Mouse (Mus musculus) embryonic facial prominence, embryonic 11.5 days (tissue): Measurements from ENCODE around the gene Zfp583. TPM values are rescaled to one million over a fixed set of nuclear protein-coding genes. Genes with fewer than 3 reads are reported as not detected.
"Not testable (repeated sequence)": the region's sequence is repeated elsewhere in the genome, so short reads cannot be mapped to it uniquely, and the experiment has no call there.

ENCODE experiments used
- ATAC-seq: fragments of 200-750 bp; cut with Nextera tagmentation; replicated peaks from 2 replicates; pipeline ENCODE4 v1.8.0; 2017; ENCODE audit warnings: low read depth; ENCODE audit not compliant: insufficient number of reproducible peaks, low FRiP score, low TSS enrichment
- DNase-seq: peaks from one replicate; pipeline ENCODE4 v3.0.0-alpha.2; 2015; ENCODE audit warnings: low spot score
- H3K27ac ChIP-seq: fragments of 300-500 bp; sonication (generic); replicated peaks from 2 replicates; pipeline ENCODE4 v1.5.1; 2014; ENCODE audit warnings: mild to moderate bottlenecking, low read depth, low read length, control low read depth
- H3K27me3 ChIP-seq: fragments of 300-500 bp; sonication (generic); 2 replicates; pipeline ENCODE4 v1.6.1; 2014; ENCODE audit warnings: mild to moderate bottlenecking, low read length, moderate library complexity, mixed read lengths; ENCODE audit not compliant: control insufficient read depth, insufficient read depth
- H3K36me3 ChIP-seq: fragments of 300-500 bp; sonication (generic); replicated peaks from 2 replicates; pipeline ENCODE4 v1.6.1; 2014; ENCODE audit warnings: low read depth, mild to moderate bottlenecking, low read length, moderate library complexity, mixed read lengths; ENCODE audit not compliant: control insufficient read depth, insufficient read depth
- H3K4me1 ChIP-seq: fragments of 300-500 bp; sonication (generic); 2 replicates; pipeline ENCODE4 v1.6.1; 2014; ENCODE audit warnings: low read length, mixed read lengths; ENCODE audit not compliant: control insufficient read depth, insufficient read depth
- H3K4me2 ChIP-seq: fragments of 300-500 bp; sonication (generic); 2 replicates; pipeline ENCODE4 v1.6.1; 2014; ENCODE audit warnings: low read depth, mild to moderate bottlenecking, control low read depth, low read length, moderate library complexity
- H3K4me3 ChIP-seq: fragments of 300-500 bp; sonication (generic); 2 replicates; pipeline ENCODE4 v1.5.1; 2014; ENCODE audit warnings: low read depth, low read length, control low read depth
- H3K9ac ChIP-seq: fragments of 300-500 bp; sonication (generic); replicated peaks from 2 replicates; pipeline ENCODE4 v1.6.1; 2014; ENCODE audit warnings: mild to moderate bottlenecking, control low read depth, low read length
- H3K9me3 ChIP-seq: fragments of 300-500 bp; sonication (generic); replicated peaks from 2 replicates; pipeline ENCODE4 v1.6.1; 2016; ENCODE audit warnings: mild to moderate bottlenecking, low read length, inconsistent platforms, mixed read lengths; ENCODE audit not compliant: control insufficient read depth
- WGBS: fragments of 180-500 bp; shearing (Covaris S2); extraction: QIAGEN DNeasy Blood & Tissue Kit; methylation state at CpG from one replicate; pipeline ENCODE4 v1.1.7; 2014; 5-methylcytosine and 5-hydroxymethylcytosine counted together
- polyA plus RNA-seq: library from polyadenylated mRNA; unstranded; fragments of >200 nt; fragmentation: Nextera tagmentation; extraction: Ambion mirVana; gene quantifications from 2 replicates; pipeline ENCODE4 v1.2.1, GENCODE M21; 2014

Gene Zfp583
- 8.3 and 8.8 TPM in 2 replicates for polyA plus RNA-seq

GRCm38 (mm10) chr7:6331233-6331956 is at the start of gene Zfp583:
Zfp583 (minus strand) TSS chr7:6331285.
- Histone ChIP-seq H3K4me2 (peak within 1 kb of the TSS; percentile 44), H3K4me1 (no peaks in the 10 kb centered on the region), H3K4me3 (peak within 1 kb of the TSS; percentile 42), H3K9me3 (no peaks in the 10 kb centered on the region), H3K27ac (peak within 1 kb of the TSS; percentile 72), H3K9ac (peak within 1 kb of the TSS; percentile 76), H3K27me3 (no peaks in the 10 kb centered on the region), H3K36me3 (no peaks in the 10 kb centered on the region)
- DNase-seq (peak; percentile 90), ATAC-seq (peak; percentile 91)
- 3% methylated on average over 31 of the region's 31 CpGs for WGBS

- no peaks in the 10 kb centered on the region for H3K4me1 ChIP-seq
- H3K36me3 ChIP-seq = no peaks in the 10 kb centered on the region
- no peak for ATAC-seq
Observed at GRCm38 (mm10) chr7:6378441-6378840, 47.4 kb upstream of the Zfp583 start.

GRCm38 (mm10) chr7:6372993-6373392 is 41.9 kb upstream of the Zfp583 start:
- H3K9ac ChIP-seq = no peak overlapping the region
- no peak overlapping the region for H3K27ac ChIP-seq
- no peak overlapping the region for H3K4me3 ChIP-seq
- ATAC-seq (no peak), DNase-seq (no peak)
- WGBS = 89% methylated on average over 3 of the region's 3 CpGs
- H3K4me1 ChIP-seq = no peaks in the 10 kb centered on the region
- H3K9me3 ChIP-seq = no peaks in the 10 kb centered on the region
- no peak overlapping the region for H3K4me2 ChIP-seq
- no peaks in the 10 kb centered on the region for H3K36me3 ChIP-seq
- H3K27me3 ChIP-seq = no peaks in the 10 kb centered on the region

More at GRCm38 (mm10) chr7:6378441-6378840, 47.4 kb upstream of the Zfp583 start:
- Histone ChIP-seq H3K9me3 (no peaks in the 10 kb centered on the region), H3K9ac (no peak overlapping the region), H3K27me3 (no peaks in the 10 kb centered on the region), H3K4me2 (no peak overlapping the region), H3K4me3 (no peak overlapping the region), H3K27ac (no peak overlapping the region)
- WGBS = 85% methylated on average over 8 of the region's 8 CpGs
- no peak for DNase-seq

DNA sequence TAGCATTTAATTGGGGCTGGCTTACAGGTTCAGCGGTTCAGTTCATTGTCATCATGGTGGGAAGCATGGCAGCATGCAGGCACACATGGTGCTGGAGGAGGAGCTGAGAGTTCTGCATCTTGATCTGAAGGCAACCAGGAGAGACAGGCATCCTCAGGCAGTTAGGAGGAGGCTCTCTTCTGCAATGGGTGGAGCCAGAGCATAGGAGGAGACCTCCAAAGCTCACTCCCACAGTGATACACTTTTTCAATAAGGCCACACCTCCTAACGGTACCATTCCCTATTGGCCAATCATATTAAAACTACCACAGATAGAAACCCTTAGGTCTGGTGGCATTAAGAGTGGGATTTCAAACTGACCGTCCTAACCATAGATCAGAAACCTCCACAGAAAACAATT is 38.4 kb upstream of the Zfp583 start:
- 84% methylated on average over 3 of the region's 3 CpGs for WGBS

GRCm38 (mm10) chr7:6368146-6368545 is 37.1 kb upstream of the Zfp583 start:
- WGBS = 79% methylated on average over 5 of the region's 5 CpGs
- H3K9me3 ChIP-seq = not testable (repeated sequence)

More for the DNA sequence above, 38.4 kb upstream of the Zfp583 start:
- ATAC-seq (no peak), DNase-seq (no peak)
- Histone ChIP-seq H3K9me3 (no peaks in the 10 kb centered on the region), H3K9ac (no peak overlapping the region), H3K36me3 (no peaks in the 10 kb centered on the region), H3K4me2 (no peak overlapping the region), H3K4me1 (no peaks in the 10 kb centered on the region), H3K27me3 (no peaks in the 10 kb centered on the region), H3K4me3 (no peak overlapping the region), H3K27ac (no peak overlapping the region)

DNA sequence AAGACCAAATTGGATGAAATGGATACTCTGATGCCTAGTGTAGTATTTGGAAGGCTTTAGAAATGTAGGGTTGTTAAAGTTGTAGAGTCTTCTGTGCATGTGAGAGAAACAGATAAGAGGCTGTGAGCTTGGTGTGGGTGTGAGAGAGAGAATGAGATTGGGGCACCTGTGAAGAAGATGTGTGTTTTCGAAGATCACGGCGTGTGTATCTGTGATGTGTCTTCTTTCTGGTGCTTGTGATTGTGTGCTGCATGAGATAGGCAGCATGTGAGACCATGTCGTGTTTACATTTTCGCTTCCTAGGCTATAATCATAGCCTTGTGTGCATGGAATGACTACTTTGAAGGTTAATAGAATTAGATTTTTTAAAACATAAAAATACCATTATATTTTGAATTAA is 36.1 kb upstream of the Zfp583 start:
- WGBS = 89% methylated on average over 5 of the region's 5 CpGs
- Histone ChIP-seq H3K27me3 (no peaks in the 10 kb centered on the region), H3K9ac (no peak overlapping the region), H3K4me2 (no peak overlapping the region), H3K4me3 (no peak overlapping the region), H3K9me3 (no peaks in the 10 kb centered on the region), H3K4me1 (no peaks in the 10 kb centered on the region), H3K36me3 (no peaks in the 10 kb centered on the region), H3K27ac (no peak overlapping the region)
- no peak for ATAC-seq
- DNase-seq = no peak

More at GRCm38 (mm10) chr7:6368146-6368545, 37.1 kb upstream of the Zfp583 start:
- H3K9ac ChIP-seq, H3K4me2 ChIP-seq, ATAC-seq, H3K27ac ChIP-seq, H3K4me1 ChIP-seq, H3K27me3 ChIP-seq, DNase-seq, H3K36me3 ChIP-seq, H3K4me3 ChIP-seq: not testable (repeated sequence)

DNA sequence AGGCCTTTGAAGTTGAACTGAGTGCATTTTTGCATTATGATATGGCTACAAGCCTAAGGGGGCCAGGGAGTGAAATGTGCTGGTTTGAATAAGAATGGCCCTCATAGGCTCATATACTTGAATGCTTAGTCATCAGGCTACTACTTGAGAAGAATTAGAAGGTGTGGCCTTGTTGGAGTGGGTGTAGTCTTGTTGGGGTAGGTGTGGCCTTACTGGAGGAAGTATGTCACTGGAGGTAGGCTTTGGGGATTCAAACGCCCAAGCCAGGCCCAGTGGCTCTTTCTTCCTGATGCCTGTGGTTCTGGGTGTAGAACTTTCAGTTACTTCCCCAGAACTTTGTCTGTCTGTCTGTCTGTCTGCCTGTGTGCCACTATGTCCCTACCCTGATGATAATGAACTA is 33.7 kb upstream of the Zfp583 start:
- H3K9me3 ChIP-seq = no peaks in the 10 kb centered on the region
- H3K36me3 ChIP-seq = no peaks in the 10 kb centered on the region
- no peak for ATAC-seq
- no peaks in the 10 kb centered on the region for H3K27me3 ChIP-seq
- H3K4me2 ChIP-seq = no peak overlapping the region
- H3K4me1 ChIP-seq = no peaks in the 10 kb centered on the region
- H3K27ac ChIP-seq = no peak overlapping the region
- H3K9ac ChIP-seq = no peak overlapping the region
- DNase-seq = no peak
- H3K4me3 ChIP-seq = no peak overlapping the region
- 45% methylated on average over 1 of the region's 1 CpGs for WGBS

- under 1% methylated on average over 23 of the region's 23 CpGs for WGBS
- peak; percentile 94 for DNase-seq
- no peaks in the 10 kb centered on the region for H3K4me1 ChIP-seq
- no peaks in the 10 kb centered on the region for H3K36me3 ChIP-seq
- H3K9me3 ChIP-seq = no peaks in the 10 kb centered on the region
- peak within 1 kb of the TSS; percentile 47; the same call in 1 of the 2 replicates for H3K27ac ChIP-seq
- ATAC-seq = no peak; the same call in 1 of the 2 replicates
- H3K27me3 ChIP-seq = no peaks in the 10 kb centered on the region
- H3K4me3 ChIP-seq = peak within 1 kb of the TSS; percentile 45
- peak within 1 kb of the TSS; percentile 61 for H3K9ac ChIP-seq
- peak within 1 kb of the TSS; percentile 63 for H3K4me2 ChIP-seq
Observed at GRCm38 (mm10) chr7:6363047-6363488, 32.0 kb upstream of the Zfp583 start, which contains the start of gene Zfp78. Zfp78 (plus strand) TSS chr7:6363280.
